Mouse (Mus musculus): ENCODE data around the gene Tubgcp5.
"Not testable (repeated sequence)": the region's sequence is repeated elsewhere in the genome, so short reads cannot be mapped to it uniquely, and the experiment has no call there.

DNA sequence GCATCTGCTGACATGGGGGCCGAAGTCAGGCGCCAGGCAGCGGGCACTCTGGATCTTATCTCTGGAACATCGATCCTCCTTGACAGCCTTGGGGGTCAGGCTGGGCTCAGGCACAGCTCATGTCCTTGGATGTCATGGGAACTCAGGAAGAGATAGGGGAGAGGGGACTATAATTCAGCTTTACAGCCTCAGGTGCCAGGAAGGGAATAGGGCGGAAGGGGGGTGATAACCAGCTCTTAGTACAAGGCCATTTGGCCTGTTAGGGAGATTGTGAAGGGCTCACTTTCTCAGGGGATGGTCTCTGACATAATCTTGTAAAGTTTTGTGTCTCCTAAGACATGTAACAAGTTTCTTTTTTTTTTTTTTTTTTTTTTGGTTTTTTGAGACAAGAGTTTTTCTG is 3.4 kb upstream of the Tubgcp5 start:
- TF ChIP-seq CTCF (conservative IDR thresholded peaks at IDR 0.05; ENCODE audit: low read length); POU5F1 (IDR thresholded peaks at IDR 0.05; ENCODE audit: borderline replicate concordance, low read length); NANOG (IDR thresholded peaks at IDR 0.05; ENCODE audit: borderline replicate concordance, low read length): not testable (repeated sequence)
